Mouse (Mus musculus) mesoderm, embryonic 11.5 days (tissue): ENCODE data around the gene Ppm1k.
"Not testable (repeated sequence)": the region's sequence is repeated elsewhere in the genome, so short reads cannot be mapped to it uniquely, and the experiment has no call there.

Source experiments
- DNase-seq: peaks from one replicate; pipeline ENCODE4 v3.0.0-alpha.2; 2012; ENCODE audit warnings: low read depth, low spot score

Gene Ppm1k

GRCm38 (mm10) chr6:57535386-57535936 lies at the start of gene Ppm1k:
Gene Ppm1k (minus strand): TSS chr6:57535468.
- peak; percentile 98 for DNase-seq

DNA sequence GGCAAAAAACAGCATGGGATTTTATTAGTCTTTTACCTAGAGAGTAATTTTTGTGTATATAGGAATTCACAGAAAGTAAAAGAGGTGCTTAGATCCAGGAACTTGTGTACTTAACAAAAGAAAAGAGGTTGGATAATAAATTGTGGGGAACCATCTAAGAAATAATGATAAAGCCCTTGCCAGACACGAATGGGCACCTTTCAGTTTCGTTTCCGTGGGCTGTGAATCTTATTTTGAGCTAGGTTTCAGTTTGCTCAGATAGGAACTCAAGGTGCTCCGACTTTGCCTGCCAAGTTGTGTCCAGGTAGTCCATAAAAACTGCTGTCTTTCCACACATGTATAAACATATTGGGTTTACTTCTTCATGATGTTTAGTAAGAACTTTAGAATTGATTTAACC lies 47.1 kb upstream of the Ppm1k start:
- no peak for DNase-seq

- no peak for DNase-seq
Measured at GRCm38 (mm10) chr6:57581595-57581994, 46.3 kb upstream of the Ppm1k start.

- peak; percentile 68 for DNase-seq
Measured at GRCm38 (mm10) chr6:57580881-57581548, 45.7 kb upstream of the Ppm1k start, which contains the start of gene Herc6. Gene Herc6 (plus strand): TSS chr6:57581000.

DNA sequence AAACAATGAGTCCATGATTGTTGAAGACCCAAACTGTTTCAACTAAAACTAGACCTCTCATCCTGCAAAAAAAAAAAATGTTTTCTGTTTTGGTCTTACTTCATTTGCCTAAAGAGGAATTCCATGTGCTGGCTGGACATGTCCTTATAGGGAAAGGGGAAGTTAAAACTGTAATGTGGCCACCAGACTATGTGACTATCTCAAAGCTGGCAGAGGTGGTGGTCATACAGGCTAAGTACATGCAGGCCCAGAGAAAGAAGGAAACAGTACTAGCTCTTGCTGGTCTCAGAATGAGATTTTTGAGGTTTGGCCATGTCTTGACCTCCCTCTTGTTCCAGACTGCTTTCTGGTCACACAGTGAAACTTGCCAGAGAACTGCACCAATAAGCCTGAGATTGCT lies 36.3 kb upstream of the Ppm1k start:
- no peak for DNase-seq

- DNase-seq = peak; percentile 59
Measured at GRCm38 (mm10) chr6:57570170-57570974, 35.1 kb upstream of the Ppm1k start.

- DNase-seq = no peak
Measured at GRCm38 (mm10) chr6:57567630-57568029, 32.4 kb upstream of the Ppm1k start.

DNA sequence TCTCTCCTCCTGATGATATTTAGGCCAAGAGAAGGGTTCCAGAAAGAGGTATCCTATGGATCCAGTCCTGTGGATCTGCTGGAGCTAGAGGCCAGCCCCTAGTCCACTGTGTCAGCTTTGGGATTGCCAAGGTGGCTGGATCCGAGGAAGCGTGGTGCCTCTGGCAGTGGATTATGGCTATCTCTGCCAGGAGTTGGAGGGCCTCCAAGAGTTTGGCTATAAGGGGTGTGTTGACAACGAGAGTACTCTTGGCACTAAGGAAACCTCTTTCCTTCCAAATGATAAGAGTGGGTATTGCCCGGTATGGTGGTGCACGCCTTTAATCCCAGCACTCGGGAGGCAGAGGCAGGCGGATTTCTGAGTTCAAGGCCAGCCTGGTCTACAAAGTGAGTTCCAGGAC lies 30.2 kb upstream of the Ppm1k start:
- no peak for DNase-seq

DNA sequence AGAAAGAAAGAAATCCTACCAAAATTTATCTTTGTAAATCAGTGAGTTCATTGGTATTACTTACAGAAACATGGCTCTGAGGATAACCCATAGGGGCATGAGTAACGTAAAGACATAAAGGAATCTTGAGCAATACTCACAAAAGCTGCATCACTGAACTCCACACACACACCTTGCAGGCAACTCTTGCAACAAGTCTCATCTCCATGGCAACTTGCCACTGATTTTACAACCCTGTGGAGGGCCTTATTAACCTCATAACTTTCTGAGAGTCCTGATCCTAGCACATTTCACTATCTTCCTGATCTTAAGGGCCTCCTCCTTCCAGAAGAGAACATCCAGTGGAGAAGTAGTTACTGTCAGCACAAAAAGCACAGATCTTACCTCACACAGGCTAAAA lies 28.2 kb upstream of the Ppm1k start:
- no peak for DNase-seq

- no peak for DNase-seq
Measured at GRCm38 (mm10) chr6:57557796-57558317, 22.6 kb upstream of the Ppm1k start.

DNA sequence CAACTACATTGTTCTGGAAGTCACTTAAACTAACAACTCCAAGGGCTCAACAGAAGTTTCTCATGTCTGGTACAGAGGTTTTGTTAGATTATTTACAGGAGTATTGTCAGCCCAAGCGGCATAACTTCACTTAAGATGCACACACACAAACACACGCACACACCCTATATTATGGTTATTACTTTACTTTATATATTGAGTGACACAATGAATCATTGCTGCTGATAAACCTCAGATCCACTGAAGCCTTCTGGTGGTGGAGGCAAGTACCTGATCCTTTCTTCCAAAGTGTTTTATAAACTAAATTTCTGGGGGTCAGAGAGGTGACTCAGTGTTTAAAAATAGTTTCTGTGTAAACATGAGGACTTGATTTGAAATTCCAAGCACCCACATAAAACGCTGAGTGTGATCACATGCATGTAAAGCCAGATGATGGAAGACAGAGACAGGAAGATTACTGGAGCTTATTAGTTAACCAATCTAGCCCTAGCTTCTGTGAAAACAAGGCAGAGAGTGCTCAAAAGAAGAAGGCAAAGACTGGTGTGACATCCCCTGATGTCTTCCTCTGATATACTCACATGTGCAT lies 16.0 kb upstream of the Ppm1k start:
- DNase-seq = no peak

- no peak for DNase-seq
Measured at GRCm38 (mm10) chr6:57544866-57545265, 9.6 kb upstream of the Ppm1k start.

GRCm38 (mm10) chr6:57543591-57543990 lies 8.3 kb upstream of the Ppm1k start:
- DNase-seq = not testable (repeated sequence)

GRCm38 (mm10) chr6:57541737-57542335 lies 6.6 kb upstream of the Ppm1k start:
- no peak for DNase-seq

DNA sequence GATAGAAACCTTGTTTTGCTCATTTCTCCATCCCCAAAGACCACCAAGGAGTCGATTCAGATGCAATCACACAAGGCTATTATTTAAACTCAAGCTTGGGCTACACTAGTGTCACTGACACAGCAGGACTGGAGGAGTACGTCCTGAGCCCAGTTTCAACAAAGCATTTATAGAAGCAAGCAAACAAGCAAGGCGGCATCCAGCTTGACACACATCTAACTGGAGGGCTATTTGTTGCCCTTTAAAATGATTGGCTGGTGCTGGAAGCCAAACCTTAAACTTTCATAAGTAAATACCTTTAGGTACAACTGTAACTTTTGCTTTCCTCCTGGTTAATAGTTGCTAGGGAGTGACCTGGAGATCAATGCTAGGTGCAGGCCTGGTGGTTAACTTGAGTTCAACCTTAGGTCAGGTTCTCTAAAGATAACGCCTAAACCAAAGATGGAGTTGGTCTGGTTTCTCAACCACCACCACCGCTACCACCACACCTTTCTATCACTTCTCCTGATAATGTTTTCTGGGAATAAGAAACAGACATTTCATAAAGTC lies 5.8 kb upstream of the Ppm1k start:
- DNase-seq = no peak

DNA sequence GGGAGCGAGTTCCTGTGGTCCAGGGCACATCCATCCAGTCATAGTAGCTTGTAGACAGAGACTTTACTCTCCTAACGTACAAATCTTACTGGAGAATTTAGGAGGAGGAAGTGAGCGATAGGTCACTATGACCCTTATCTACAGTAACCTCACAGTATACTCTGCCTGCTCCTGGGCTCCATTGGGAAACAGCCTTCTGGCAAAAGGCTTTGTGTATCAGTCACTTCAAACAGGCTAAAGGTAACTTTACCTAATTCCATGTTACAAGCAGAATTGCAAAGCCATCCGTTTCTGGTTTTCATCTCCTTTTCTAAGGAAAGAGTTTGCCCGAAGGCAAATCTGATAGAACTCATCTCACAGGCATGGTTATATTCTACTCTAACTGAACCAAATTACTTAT lies 2.6 kb upstream of the Ppm1k start:
- no peak for DNase-seq

DNA sequence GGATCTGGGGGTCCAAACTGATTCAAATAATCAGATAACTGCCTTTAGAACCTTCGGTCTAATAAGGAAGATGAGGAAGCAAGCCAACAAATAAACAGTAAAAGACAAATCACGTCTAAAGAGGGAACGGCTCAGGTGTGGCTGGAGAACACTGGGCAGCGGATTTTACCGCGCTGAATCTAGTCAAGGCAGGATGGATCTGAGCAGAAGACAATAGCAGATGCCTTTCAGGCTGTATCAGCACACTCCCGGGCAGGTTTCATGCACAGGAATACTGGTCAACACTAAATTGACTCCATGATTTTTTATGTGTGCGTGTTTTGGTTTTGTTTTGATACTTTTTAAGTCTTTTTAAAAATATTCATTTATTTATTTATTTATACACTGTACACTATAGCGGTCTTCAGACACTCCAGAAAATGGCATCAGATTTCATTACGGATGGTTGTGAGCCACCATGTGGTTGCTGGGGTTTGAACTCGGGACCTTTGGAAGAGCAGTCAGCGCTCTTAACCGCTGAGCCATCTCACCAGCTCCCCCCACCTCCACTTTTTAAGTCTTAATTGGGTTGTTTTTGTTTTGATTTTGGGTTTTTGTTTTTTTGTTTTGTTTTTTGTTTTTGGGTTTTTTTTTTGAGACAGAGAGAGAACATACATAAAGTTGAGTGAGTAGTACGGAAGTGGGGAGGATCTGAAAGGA lies 852 bp upstream of the Ppm1k start:
- peak; percentile 19 for DNase-seq

DNA sequence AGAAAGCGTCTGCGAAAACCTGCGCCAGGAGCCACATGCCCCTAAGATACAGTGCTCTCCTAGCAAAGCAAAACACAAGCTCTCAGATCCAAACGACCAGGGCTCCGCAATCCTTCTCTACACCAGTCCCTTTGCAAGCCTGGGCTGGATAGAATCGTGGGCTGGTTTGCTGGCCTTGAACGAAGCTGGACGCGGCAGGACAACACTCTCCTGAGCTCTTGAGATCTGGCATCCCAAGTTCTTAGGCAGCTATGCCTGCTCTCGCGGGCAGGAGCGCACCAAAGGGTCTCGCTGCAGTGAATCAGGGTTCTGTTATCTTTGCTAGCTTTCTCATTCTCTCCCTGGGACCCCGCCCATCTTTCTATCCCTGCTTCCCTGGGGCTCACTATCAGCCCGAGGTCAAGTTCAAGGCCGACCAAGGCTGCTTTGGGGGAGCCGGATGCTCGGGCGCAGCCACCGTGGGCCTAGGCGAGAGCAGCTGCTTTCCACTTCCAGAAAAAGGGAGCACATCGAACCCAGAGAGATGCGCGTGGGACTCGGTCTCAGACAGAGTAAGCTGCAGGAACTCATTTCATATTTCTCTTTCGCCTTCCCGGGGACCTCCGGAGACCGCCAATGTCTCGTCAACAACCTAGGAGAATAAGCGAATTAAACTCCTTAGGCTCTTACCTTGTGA lies 519 bp downstream of the Ppm1k start:
- peak; percentile 61 for DNase-seq

GRCm38 (mm10) chr6:57534231-57534610 lies 1.0 kb downstream of the Ppm1k start:
- peak; percentile 4 for DNase-seq

DNA sequence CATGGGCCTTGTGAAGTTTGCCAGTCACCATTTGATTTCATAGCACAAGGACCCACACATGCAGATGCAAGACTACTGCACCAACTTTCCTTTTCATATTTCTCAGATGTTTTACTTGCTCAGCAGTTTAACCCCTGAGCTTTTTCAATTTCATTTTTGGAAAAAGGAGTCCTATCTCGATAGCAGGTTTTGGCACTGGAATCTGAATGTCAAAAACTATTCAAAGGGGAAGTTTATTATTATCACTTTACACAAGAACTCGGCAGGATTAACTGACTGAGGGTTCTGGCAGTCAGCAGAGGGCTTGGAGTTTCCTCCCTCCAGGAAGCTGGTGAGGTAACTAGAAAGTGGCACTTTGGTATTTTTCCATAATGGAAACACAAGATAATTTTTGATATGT lies 1.9 kb downstream of the Ppm1k start:
- DNase-seq = no peak
